Mouse (Mus musculus) CH12.LX (cell line): ENCODE data around the gene Pik3r2. TPM values are rescaled to one million over a fixed set of nuclear protein-coding genes. Genes with fewer than 3 reads are reported as not detected.

Source experiments
- DNase-seq: peaks from one replicate; pipeline ENCODE4 v3.0.0-alpha.2; 2013; ENCODE audit errors: extremely low read depth
- H3K27ac ChIP-seq: 2 replicates; pipeline ENCODE4 v1.5.1; 2012; ENCODE audit warnings: low read depth, mild to moderate bottlenecking, control low read depth, moderate library complexity; ENCODE audit not compliant: insufficient read depth
- H3K27me3 ChIP-seq: replicated peaks from 2 replicates; pipeline ENCODE3; 2012; ENCODE audit warnings: inconsistent platforms
- H3K36me3 ChIP-seq, 2 experiments: replicated peaks in 1 of 2; 2 replicates each; pipeline versions ENCODE3 to v1.6.1; 2012; ENCODE audit warnings: inconsistent platforms in 1 of 2, low read length in 1 of 2, mild to moderate bottlenecking in 1 of 2, mixed read lengths in 1 of 2, moderate library complexity in 1 of 2; ENCODE audit not compliant: control insufficient read depth in 1 of 2, insufficient read depth in 1 of 2
- H3K4me1 ChIP-seq, 2 experiments: 2 replicates each; pipeline ENCODE4 v1.6.1; 2012; ENCODE audit warnings: inconsistent platforms in 1 of 2, moderate library complexity in 1 of 2; ENCODE audit not compliant: insufficient read depth in 2 of 2, control insufficient read depth in 1 of 2
- H3K4me2 ChIP-seq: 2 replicates; pipeline ENCODE4 v1.6.1; 2012; ENCODE audit warnings: low read depth, mild to moderate bottlenecking, control low read depth; ENCODE audit not compliant: poor library complexity, insufficient read depth, severe bottlenecking
- H3K4me3 ChIP-seq, 3 experiments: fragments of 150-350 bp in 1 of 3; sonication (generic) in 1 of 3; replicated peaks in 1 of 3; 2 replicates each; pipeline versions ENCODE3 to v1.5.1; 2011 to 2012; ENCODE audit warnings: low read depth in 2 of 3, low read length in 2 of 3, mild to moderate bottlenecking in 2 of 3, moderate library complexity in 2 of 3, control low read depth in 1 of 3, improper control_type of control experiment in 1 of 3, inconsistent platforms in 1 of 3, mixed read lengths in 1 of 3; ENCODE audit not compliant: poor library complexity in 1 of 3
- H3K79me2 ChIP-seq: replicated peaks from 2 replicates; pipeline ENCODE4 v1.6.1; 2012; ENCODE audit warnings: mild to moderate bottlenecking, moderate library complexity; ENCODE audit not compliant: control insufficient read depth, poor library complexity, insufficient read depth, severe bottlenecking; ENCODE audit errors: extremely low read depth
- H3K9ac ChIP-seq: 2 replicates; pipeline ENCODE4 v1.6.1; 2012; ENCODE audit warnings: low read depth, mild to moderate bottlenecking, control low read depth, moderate library complexity; ENCODE audit not compliant: insufficient read depth
- H3K9me3 ChIP-seq: replicated peaks from 2 replicates; pipeline ENCODE3; 2012; ENCODE audit warnings: low read length, inconsistent platforms, mixed read lengths
- CHD1 ChIP-seq: IDR thresholded peaks from 2 replicates; pipeline ENCODE4 v1.6.1; 2012; ENCODE audit warnings: low read depth, low read length, improper control_type of control experiment, inconsistent platforms
- CHD2 ChIP-seq: IDR thresholded peaks from 2 replicates; pipeline ENCODE4 v1.6.1; 2011; ENCODE audit warnings: low read length, improper control_type of control experiment
- CTCF ChIP-seq, 2 experiments: IDR thresholded peaks in 1 of 2; conservative IDR thresholded peaks in 1 of 2; 2 replicates each; pipeline ENCODE4 v1.5.1; 2011 to 2012; ENCODE audit warnings: low read depth in 2 of 2, low read length in 2 of 2, improper control_type of control experiment in 1 of 2, inconsistent platforms in 1 of 2, mild to moderate bottlenecking in 1 of 2, moderate library complexity in 1 of 2
- ELF1 ChIP-seq: IDR thresholded peaks from 2 replicates; pipeline ENCODE4 v1.6.1; 2014; ENCODE audit warnings: low read depth, mild to moderate bottlenecking, inconsistent platforms, low read length, improper control_type of control experiment
- HCFC1 ChIP-seq: IDR thresholded peaks from 2 replicates; pipeline ENCODE4 v1.6.1; 2012; ENCODE audit warnings: low read depth, mild to moderate bottlenecking, inconsistent platforms, low read length, improper control_type of control experiment
- IRF4 ChIP-seq: IDR thresholded peaks from 2 replicates; pipeline ENCODE4 v1.6.1; 2014; ENCODE audit warnings: low read depth, mild to moderate bottlenecking, inconsistent platforms, low read length, improper control_type of control experiment
- JUN ChIP-seq: IDR thresholded peaks from 2 replicates; pipeline ENCODE4 v1.6.1; 2011; ENCODE audit warnings: low read depth, mild to moderate bottlenecking, low read length, improper control_type of control experiment, moderate library complexity; ENCODE audit not compliant: insufficient read depth
- KAT2A ChIP-seq: IDR thresholded peaks from 2 replicates; pipeline ENCODE4 v1.6.1; 2012; ENCODE audit warnings: low read length, improper control_type of control experiment, inconsistent platforms; ENCODE audit not compliant: insufficient replicate concordance
- MAFK ChIP-seq: IDR thresholded peaks from 2 replicates; pipeline ENCODE4 v1.6.1; 2011; ENCODE audit warnings: low read length, improper control_type of control experiment; ENCODE audit not compliant: insufficient replicate concordance
- MAX ChIP-seq: IDR thresholded peaks from 2 replicates; pipeline ENCODE4 v1.6.1; 2011; ENCODE audit warnings: low read length, improper control_type of control experiment
- MXI1 ChIP-seq: IDR thresholded peaks from 2 replicates; pipeline ENCODE4 v1.6.1; 2011; ENCODE audit warnings: mild to moderate bottlenecking, low read depth, low read length, improper control_type of control experiment
- MYC ChIP-seq: IDR thresholded peaks from 2 replicates; pipeline ENCODE4 v1.6.1; 2011; ENCODE audit warnings: low read depth, mild to moderate bottlenecking, improper control_type of control experiment, low read length
- NELFE ChIP-seq: IDR thresholded peaks from 2 replicates; pipeline ENCODE4 v1.6.1; 2011; ENCODE audit warnings: low read depth, low read length, improper control_type of control experiment
- NRF1 ChIP-seq: IDR thresholded peaks from 2 replicates; pipeline ENCODE4 v1.6.1; 2014; ENCODE audit warnings: low read depth, mild to moderate bottlenecking, inconsistent platforms, low read length, improper control_type of control experiment, moderate library complexity
- PAX5 ChIP-seq: IDR thresholded peaks from 2 replicates; pipeline ENCODE4 v1.6.1; 2012; ENCODE audit warnings: low read length, inconsistent platforms, mixed read lengths
- POLR2A ChIP-seq: IDR thresholded peaks from 2 replicates; pipeline ENCODE4 v1.6.1; 2011; ENCODE audit warnings: low read depth, mild to moderate bottlenecking, improper control_type of control experiment, low read length
- RCOR1 ChIP-seq: conservative IDR thresholded peaks from 2 replicates; pipeline ENCODE4 v1.6.1; 2012; ENCODE audit warnings: low read depth, mild to moderate bottlenecking, inconsistent platforms, low read length, improper control_type of control experiment
- SIN3A ChIP-seq: IDR thresholded peaks from 2 replicates; pipeline ENCODE4 v1.6.1; 2012; ENCODE audit warnings: low read length, improper control_type of control experiment, inconsistent platforms
- TBP ChIP-seq: conservative IDR thresholded peaks from 2 replicates; pipeline ENCODE4 v1.6.1; 2011; ENCODE audit warnings: low read depth, low read length, improper control_type of control experiment
- TCF12 ChIP-seq: IDR thresholded peaks from 2 replicates; pipeline ENCODE4 v1.6.1; 2014; ENCODE audit warnings: low read depth, mild to moderate bottlenecking, inconsistent platforms, low read length, improper control_type of control experiment
- USF1 ChIP-seq: IDR thresholded peaks from 2 replicates; pipeline ENCODE4 v1.6.1; 2014; ENCODE audit warnings: low read depth, mild to moderate bottlenecking, inconsistent platforms, low read length, improper control_type of control experiment
- USF2 ChIP-seq: conservative IDR thresholded peaks from 2 replicates; pipeline ENCODE4 v1.6.1; 2011; ENCODE audit warnings: low read depth, low read length, improper control_type of control experiment
- ZC3H11A ChIP-seq: IDR thresholded peaks from 2 replicates; pipeline ENCODE4 v1.6.1; 2012; ENCODE audit warnings: low read depth, mild to moderate bottlenecking, inconsistent platforms, low read length, improper control_type of control experiment
- ZNF384 ChIP-seq: IDR thresholded peaks from 2 replicates; pipeline ENCODE4 v1.6.1; 2012; ENCODE audit warnings: low read depth, low read length, improper control_type of control experiment, inconsistent platforms
- dilution Hi-C: fragments of 300-500 bp; cut with MboI; formaldehyde crosslinking; loops from 2 replicates; pipeline ENCODE4 v1.14.3; 2020; ENCODE audit warnings: low sequenced_read_pairs; ENCODE audit not compliant: extremely low pct_unique_long_range_greater_than_20kb, extremely low pct_ligation_motif_present
- in situ Hi-C: fragments of 300-500 bp; cut with MboI; formaldehyde crosslinking; loops from 3 replicates; pipeline ENCODE4 v1.14.3; 2019; ENCODE audit warnings: low sequenced_read_pairs, low pct_ligation_motif_present, low pct_unique_long_range_greater_than_20kb, mixed read lengths
- polyA plus RNA-seq: library from polyadenylated mRNA; unstranded; fragments of >175 nt; gene quantifications from 2 replicates; pipeline ENCODE4 v1.2.1, GENCODE M21; 2012; ENCODE audit warnings: low read depth; ENCODE audit not compliant: insufficient read length
- total RNA-seq, 2 experiments: library from RNA; depleted of rRNA; stranded (reverse); fragments of 300-350 nt in 1 of 2; fragments of >200 nt in 1 of 2; gene quantifications; 2 replicates each; pipeline ENCODE4 v1.2.3; 2012 to 2014

Gene Pik3r2
- total and polyA plus RNA-seq, 3 experiments, result 13.8 to 45.9 (median 25.8) TPM

GRCm38 (mm10) chr8:70804481-70805206, 28.1 kb upstream of the Pik3r2 start, which contains the start of gene Mast3:
Gene Mast3 (minus strand): TSS chr8:70805054.
- peaks cover 0 to 2% of the 10 kb centered on the region in 2 experiments for H3K36me3 ChIP-seq
- peak; percentile 82 for DNase-seq
- H3K27ac ChIP-seq, result peak within 1 kb of the TSS; percentile 87; the same call in 1 of the 2 replicates
- H3K4me1 ChIP-seq, result peaks cover 25 to 56% of the 10 kb centered on the region in 2 experiments
- H3K9ac ChIP-seq, result peak within 1 kb of the TSS; percentile 38; the same call in 1 of the 2 replicates
- peak within 1 kb of the TSS; percentile 93 for H3K4me2 ChIP-seq
- in situ Hi-C loops, result loop anchor here (5.0 kb wide), 1 partner anchor 37 kb away; no protein-coding TSS in a partner anchor
- dilution Hi-C loops, result no loop called here
- TF ChIP-seq RCOR1, result no peak
- TF ChIP-seq ZC3H11A, result no peak
- no peak for TF ChIP-seq IRF4
- TF ChIP-seq CHD1, result no peak
- no peak for TF ChIP-seq CTCF (conservative IDR thresholded peaks at IDR 0.05 in 1 of 2, IDR thresholded peaks at IDR 0.05 in 1 of 2; ENCODE audit: low read depth in 2 of 2, low read length in 2 of 2)
- no peak for TF ChIP-seq ELF1
- no peak for TF ChIP-seq PAX5
- TF ChIP-seq MYC, result no peak
- TF ChIP-seq POLR2A, result peak; percentile 81
- no peak for TF ChIP-seq KAT2A
- TF ChIP-seq USF1, result peak; percentile 90
- TF ChIP-seq MAFK, result no peak
- no peak for TF ChIP-seq ZNF384
- TF ChIP-seq TBP, result 0 out of 2 replicates have a peak, but pooled peaks have one; percentile 32
- TF ChIP-seq TCF12, result peak; percentile 60
- no peak for TF ChIP-seq NELFE
- TF ChIP-seq SIN3A, result peak; percentile 62
- no peak for TF ChIP-seq HCFC1
- TF ChIP-seq MXI1, result no peak
- no peak for TF ChIP-seq CHD2
- 0 out of 2 replicates have a peak, but pooled peaks have one; percentile 7 for TF ChIP-seq NRF1
- TF ChIP-seq MAX, result peak; percentile 47; the same call in 1 of the 2 replicates
- no peak for TF ChIP-seq JUN
- peak; percentile 71 for TF ChIP-seq USF2
- peaks cover 4% of the 10 kb centered on the region for H3K27me3 ChIP-seq
- H3K4me3 ChIP-seq, result peak within 1 kb of the TSS; percentile 58 to 86 (median 68)
- H3K79me2 ChIP-seq, result peaks cover 7% of the 10 kb centered on the region; the same call in 1 of the 2 replicates
- no peaks in the 10 kb centered on the region for H3K9me3 ChIP-seq
